Mouse (Mus musculus): ENCODE data around the gene Pitpnm1. TPM values are rescaled to one million over a fixed set of nuclear protein-coding genes. Genes with fewer than 3 reads are reported as not detected.
"Not testable (repeated sequence)": the region's sequence is repeated elsewhere in the genome, so short reads cannot be mapped to it uniquely, and the experiment has no call there.

The Pitpnm1 gene
- polyA plus RNA-seq, 1 experiment from 2014 or later: 12.2 TPM

DNA sequence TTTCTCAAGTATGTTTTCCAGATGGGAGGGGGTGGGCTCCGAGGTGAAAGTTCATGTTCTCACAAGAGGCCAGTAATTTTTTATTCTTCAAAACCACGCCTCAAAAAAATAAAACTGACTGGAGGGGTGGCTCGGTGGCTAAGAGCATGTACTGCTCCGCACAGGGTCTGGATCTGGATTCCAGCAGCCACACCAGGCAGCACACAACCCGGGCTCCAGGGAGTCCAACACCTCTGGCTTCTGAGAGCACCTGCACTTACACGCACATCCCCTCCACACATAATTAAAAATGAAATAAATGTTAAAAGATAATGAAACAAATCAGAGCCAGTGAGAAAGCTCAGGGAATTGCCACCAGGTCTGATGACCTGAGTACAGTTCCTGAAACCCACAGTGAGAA lies 33.5 kb upstream of the Pitpnm1 start:
- H3K9me3 ChIP-seq (ENCODE audit: control insufficient read depth, low read length): no peaks in the 10 kb centered on the region
- no peak overlapping the region for H3K27ac ChIP-seq (ENCODE audit: low read depth, low read length)
- no peaks in the 10 kb centered on the region for H3K4me1 ChIP-seq (replicated peaks; ENCODE audit: control insufficient read depth, insufficient read depth, low read length)
- DNase-seq (ENCODE audit: low spot score) (no peak), ATAC-seq (ENCODE audit: low FRiP score) (no peak)
- no peak overlapping the region for H3K4me3 ChIP-seq (ENCODE audit: low read depth, low read length)
- no peaks in the 10 kb centered on the region for H3K36me3 ChIP-seq (ENCODE audit: control insufficient read depth, insufficient read depth, low read length)
- no peaks in the 10 kb centered on the region for H3K27me3 ChIP-seq (ENCODE audit: control insufficient read depth, insufficient read depth, low read length)
- H3K4me2 ChIP-seq (replicated peaks; ENCODE audit: low read depth, low read length): no peak overlapping the region
- H3K9ac ChIP-seq (ENCODE audit: low read depth, low read length): no peak overlapping the region
- 85% methylated on average over 6 of the region's 6 CpGs for WGBS

DNA sequence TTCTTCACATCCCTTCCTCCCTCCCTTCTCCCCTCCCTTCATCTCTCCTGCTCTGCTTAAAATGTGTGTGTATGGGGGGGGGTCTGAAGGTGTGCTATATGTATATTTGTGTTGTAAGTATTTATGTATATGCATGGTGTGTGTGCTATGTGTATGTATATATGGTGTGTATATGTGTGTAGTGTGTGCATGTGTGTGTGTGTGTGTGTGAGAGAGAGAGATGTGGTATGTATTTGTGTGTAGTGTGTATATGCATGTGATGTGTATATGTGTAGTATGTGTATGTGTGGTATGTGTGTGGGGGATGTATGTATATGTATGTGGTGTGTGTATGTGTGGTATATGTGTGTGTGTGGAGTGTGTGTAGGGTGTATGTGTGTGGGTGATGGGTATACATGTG lies 32.9 kb upstream of the Pitpnm1 start:
- no peak overlapping the region for H3K27ac ChIP-seq (ENCODE audit: low read depth, low read length)
- DNase-seq (ENCODE audit: low spot score) (no peak), ATAC-seq (ENCODE audit: low FRiP score) (no peak)
- H3K27me3 ChIP-seq (ENCODE audit: control insufficient read depth, insufficient read depth, low read length): no peaks in the 10 kb centered on the region
- no peak overlapping the region for H3K9ac ChIP-seq (ENCODE audit: low read depth, low read length)
- H3K4me2 ChIP-seq (replicated peaks; ENCODE audit: low read depth, low read length): no peak overlapping the region
- no peaks in the 10 kb centered on the region for H3K4me1 ChIP-seq (replicated peaks; ENCODE audit: control insufficient read depth, insufficient read depth, low read length)
- H3K4me3 ChIP-seq (ENCODE audit: low read depth, low read length): no peak overlapping the region
- no peaks in the 10 kb centered on the region for H3K36me3 ChIP-seq (ENCODE audit: control insufficient read depth, insufficient read depth, low read length)
- H3K9me3 ChIP-seq (ENCODE audit: control insufficient read depth, low read length): no peaks in the 10 kb centered on the region

DNA sequence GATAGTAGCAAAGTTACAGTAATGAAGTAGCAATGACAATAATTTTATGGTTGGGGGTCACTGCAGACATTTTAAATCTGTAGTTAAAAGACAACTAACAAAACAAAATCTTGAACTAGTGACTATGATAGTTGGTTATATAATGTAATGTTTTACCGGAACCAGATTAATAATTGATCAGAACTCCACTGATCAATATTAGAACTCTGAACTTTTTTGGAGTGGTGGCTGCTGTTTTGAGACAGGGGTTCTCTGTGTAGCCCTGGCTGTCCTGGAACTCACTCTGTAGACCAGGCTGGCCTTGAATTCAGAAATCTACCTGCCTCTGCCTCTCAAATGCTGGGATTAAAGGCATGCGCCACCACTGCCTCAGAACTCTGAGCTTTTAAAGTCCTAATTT lies 31.6 kb upstream of the Pitpnm1 start:
- WGBS: 100% methylated on average over 2 of the region's 2 CpGs
- ATAC-seq (ENCODE audit: low FRiP score); H3K9ac ChIP-seq (ENCODE audit: low read depth, low read length); DNase-seq (ENCODE audit: low spot score); H3K4me1 ChIP-seq (replicated peaks; ENCODE audit: control insufficient read depth, insufficient read depth, low read length); H3K27me3 ChIP-seq (ENCODE audit: control insufficient read depth, insufficient read depth, low read length); H3K27ac ChIP-seq (ENCODE audit: low read depth, low read length); H3K4me3 ChIP-seq (ENCODE audit: low read depth, low read length); H3K4me2 ChIP-seq (replicated peaks; ENCODE audit: low read depth, low read length); H3K9me3 ChIP-seq (ENCODE audit: control insufficient read depth, low read length); H3K36me3 ChIP-seq (ENCODE audit: control insufficient read depth, insufficient read depth, low read length): not testable (repeated sequence)

DNA sequence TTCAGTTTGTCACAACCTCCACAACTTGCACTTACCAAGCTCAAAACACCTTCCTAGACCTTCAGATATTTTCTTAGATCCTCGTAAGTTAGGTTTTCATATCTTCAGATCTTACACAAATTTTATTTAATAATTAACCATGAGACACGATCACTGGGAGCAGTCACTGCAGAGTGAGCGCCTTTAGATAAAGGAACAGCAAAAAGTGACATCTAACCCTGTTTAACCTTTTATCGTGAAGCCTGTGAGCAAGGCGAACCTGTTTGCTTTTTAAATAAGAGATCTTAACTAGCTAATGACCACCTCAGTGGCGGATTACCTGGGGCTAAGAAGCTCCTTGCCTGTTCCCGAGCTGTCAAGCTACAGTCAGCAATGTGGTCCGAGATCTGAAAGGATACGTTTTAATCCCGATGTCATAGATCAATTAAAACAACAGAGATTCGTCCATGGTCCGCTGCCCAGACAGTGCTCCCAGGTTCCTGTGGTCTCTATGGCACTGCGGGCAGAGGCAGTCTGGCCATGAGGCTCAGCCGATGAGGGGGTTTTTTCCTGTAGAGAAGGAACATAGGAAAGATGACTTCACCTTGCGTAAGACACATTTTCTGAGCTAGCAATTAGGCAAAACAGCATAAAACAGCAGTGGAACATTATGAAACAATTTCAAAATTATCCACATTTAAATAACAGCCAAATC lies 30.9 kb upstream of the Pitpnm1 start:
- no peak overlapping the region for H3K27ac ChIP-seq (ENCODE audit: low read depth, low read length)
- H3K9me3 ChIP-seq (ENCODE audit: control insufficient read depth, low read length): no peaks in the 10 kb centered on the region
- no peak overlapping the region for H3K9ac ChIP-seq (ENCODE audit: low read depth, low read length)
- no peaks in the 10 kb centered on the region for H3K36me3 ChIP-seq (ENCODE audit: control insufficient read depth, insufficient read depth, low read length)
- no peaks in the 10 kb centered on the region for H3K27me3 ChIP-seq (ENCODE audit: control insufficient read depth, insufficient read depth, low read length)
- no peak overlapping the region for H3K4me2 ChIP-seq (replicated peaks; ENCODE audit: low read depth, low read length)
- 69% methylated on average over 15 of the region's 15 CpGs for WGBS
- H3K4me3 ChIP-seq (ENCODE audit: low read depth, low read length): no peak overlapping the region
- DNase-seq (ENCODE audit: low spot score): no peak
- no peak for ATAC-seq (ENCODE audit: low FRiP score)
- H3K4me1 ChIP-seq (replicated peaks; ENCODE audit: control insufficient read depth, insufficient read depth, low read length): no peaks in the 10 kb centered on the region

DNA sequence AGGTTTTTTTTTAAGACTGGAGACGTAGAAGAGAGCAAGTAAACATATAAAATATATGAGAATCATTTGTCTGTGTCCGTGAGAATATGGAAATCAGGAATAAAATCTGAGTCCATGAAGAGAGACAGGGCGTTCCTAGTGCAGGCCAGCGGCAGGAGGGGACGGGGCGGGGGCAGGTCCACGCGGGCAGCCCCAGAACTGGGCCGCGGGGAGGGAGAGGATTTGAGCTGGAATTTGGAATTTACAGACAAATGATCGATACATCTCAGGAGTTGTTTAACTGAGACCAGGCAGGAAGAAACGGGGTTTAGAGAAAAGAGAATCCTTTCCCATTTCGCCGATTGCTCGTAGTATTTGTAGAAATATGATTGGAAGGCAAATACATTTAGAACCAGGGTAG lies 29.5 kb upstream of the Pitpnm1 start:
- Histone ChIP-seq H3K36me3 (ENCODE audit: control insufficient read depth, insufficient read depth, low read length) (no peaks in the 10 kb centered on the region), H3K4me2 (replicated peaks; ENCODE audit: low read depth, low read length) (no peak overlapping the region)
- WGBS: 80% methylated on average over 15 of the region's 15 CpGs

DNA sequence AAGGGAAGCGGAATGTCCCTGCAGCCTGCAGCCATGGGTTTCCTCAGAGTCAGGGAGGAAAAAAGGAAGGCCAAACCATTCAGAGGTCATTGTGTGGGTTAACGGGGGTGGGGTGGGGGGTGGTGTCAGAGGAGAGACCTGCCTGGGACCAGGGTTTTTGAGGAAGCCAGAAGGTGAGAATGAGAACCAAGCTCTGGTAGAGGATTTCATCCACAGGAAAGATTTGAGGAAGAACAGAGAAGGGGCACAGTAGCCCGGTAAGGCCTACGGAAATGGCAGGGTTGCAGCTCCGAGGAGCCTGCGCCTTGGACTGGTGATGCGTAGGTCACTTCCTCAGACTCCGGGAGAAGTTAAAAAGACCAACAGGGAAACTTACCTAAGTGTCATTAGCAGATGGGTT lies 29.0 kb upstream of the Pitpnm1 start:
- H3K9me3 ChIP-seq (ENCODE audit: control insufficient read depth, low read length): no peaks in the 10 kb centered on the region
- 80% methylated on average over 8 of the region's 8 CpGs for WGBS
- DNase-seq (ENCODE audit: low spot score): no peak

More for the DNA sequence above, 29.5 kb upstream of the Pitpnm1 start:
- H3K4me1 ChIP-seq (replicated peaks; ENCODE audit: control insufficient read depth, insufficient read depth, low read length): no peaks in the 10 kb centered on the region
- DNase-seq (ENCODE audit: low spot score): no peak
- no peak overlapping the region for H3K4me3 ChIP-seq (ENCODE audit: low read depth, low read length)
- no peaks in the 10 kb centered on the region for H3K27me3 ChIP-seq (ENCODE audit: control insufficient read depth, insufficient read depth, low read length)
- no peak overlapping the region for H3K9ac ChIP-seq (ENCODE audit: low read depth, low read length)
- no peak for ATAC-seq (ENCODE audit: low FRiP score)
- H3K9me3 ChIP-seq (ENCODE audit: control insufficient read depth, low read length): no peaks in the 10 kb centered on the region
- no peak overlapping the region for H3K27ac ChIP-seq (ENCODE audit: low read depth, low read length)

DNA sequence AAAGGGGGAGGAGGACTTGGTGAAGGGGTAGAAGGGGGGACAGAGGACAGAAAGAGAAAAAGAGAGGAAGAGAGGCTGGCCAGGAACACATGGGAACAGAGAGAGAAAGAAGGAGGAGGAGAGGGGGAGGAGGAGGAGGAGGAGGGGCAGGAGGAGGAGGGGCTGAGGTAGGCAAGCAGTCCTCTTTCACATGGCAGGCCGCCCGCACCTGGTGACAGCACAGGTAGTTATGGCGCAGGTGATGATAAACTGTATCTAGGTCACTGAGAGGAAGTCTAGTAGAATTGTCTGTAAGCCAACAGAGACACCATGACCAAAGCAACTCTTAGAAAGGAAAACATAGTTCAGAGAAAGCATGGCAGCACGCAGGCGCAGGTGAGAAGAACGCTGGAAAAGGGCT lies 28.4 kb upstream of the Pitpnm1 start:
- H3K4me3 ChIP-seq (ENCODE audit: low read depth, low read length): no peak overlapping the region
- ATAC-seq (ENCODE audit: low FRiP score): no peak
- H3K4me1 ChIP-seq (replicated peaks; ENCODE audit: control insufficient read depth, insufficient read depth, low read length): no peaks in the 10 kb centered on the region
- H3K27me3 ChIP-seq (ENCODE audit: control insufficient read depth, insufficient read depth, low read length): no peaks in the 10 kb centered on the region
- no peak for DNase-seq (ENCODE audit: low spot score)
- H3K4me2 ChIP-seq (replicated peaks; ENCODE audit: low read depth, low read length): no peak overlapping the region
- no peak overlapping the region for H3K27ac ChIP-seq (ENCODE audit: low read depth, low read length)
- 93% methylated on average over 6 of the region's 6 CpGs for WGBS
- no peaks in the 10 kb centered on the region for H3K9me3 ChIP-seq (ENCODE audit: control insufficient read depth, low read length)
- H3K9ac ChIP-seq (ENCODE audit: low read depth, low read length): no peak overlapping the region
- no peaks in the 10 kb centered on the region for H3K36me3 ChIP-seq (ENCODE audit: control insufficient read depth, insufficient read depth, low read length)

More for the DNA sequence above, 29.0 kb upstream of the Pitpnm1 start:
- no peak for ATAC-seq (ENCODE audit: low FRiP score)
- no peaks in the 10 kb centered on the region for H3K27me3 ChIP-seq (ENCODE audit: control insufficient read depth, insufficient read depth, low read length)
- H3K4me3 ChIP-seq (ENCODE audit: low read depth, low read length): no peak overlapping the region
- H3K4me2 ChIP-seq (replicated peaks; ENCODE audit: low read depth, low read length): no peak overlapping the region
- H3K4me1 ChIP-seq (replicated peaks; ENCODE audit: control insufficient read depth, insufficient read depth, low read length): no peaks in the 10 kb centered on the region
- H3K36me3 ChIP-seq (ENCODE audit: control insufficient read depth, insufficient read depth, low read length): no peaks in the 10 kb centered on the region
- H3K27ac ChIP-seq (ENCODE audit: low read depth, low read length): no peak overlapping the region
- no peak overlapping the region for H3K9ac ChIP-seq (ENCODE audit: low read depth, low read length)

DNA sequence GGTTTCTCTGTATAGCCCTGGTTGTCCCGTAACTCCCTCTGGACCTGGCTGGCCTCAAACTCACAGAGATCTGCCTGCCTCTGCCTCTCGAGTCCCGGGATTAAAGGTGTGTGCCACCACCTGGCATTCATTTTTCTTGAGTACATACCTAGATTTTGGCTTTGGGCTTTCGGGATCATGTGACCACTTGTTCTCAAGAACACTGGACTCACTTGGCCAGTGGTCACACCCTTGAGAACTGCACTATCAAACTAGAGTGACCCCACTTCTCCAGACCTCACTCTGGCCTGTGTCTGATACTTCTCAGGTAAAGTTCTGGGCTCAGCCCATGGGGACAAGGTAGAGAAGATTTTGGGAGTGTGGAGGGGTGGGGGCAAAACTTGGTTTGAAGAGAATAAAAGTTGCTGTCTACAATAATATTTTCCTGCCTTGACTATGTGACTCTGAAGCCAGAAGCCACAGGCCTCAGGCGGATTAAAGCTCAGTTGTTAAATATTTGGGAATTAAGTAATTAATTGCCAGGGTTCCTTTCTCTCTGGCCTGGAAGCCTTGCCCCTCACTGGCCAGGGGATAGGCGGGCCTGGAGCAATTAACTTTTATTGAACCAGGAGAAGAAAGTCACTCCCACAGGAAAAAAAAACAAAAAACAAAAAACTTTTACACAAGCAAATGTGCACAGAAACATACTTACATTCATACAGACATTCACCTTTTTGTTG lies 26.9 kb upstream of the Pitpnm1 start:
- Histone ChIP-seq H3K4me2 (replicated peaks; ENCODE audit: low read depth, low read length) (no peak overlapping the region), H3K4me1 (replicated peaks; ENCODE audit: control insufficient read depth, insufficient read depth, low read length) (no peaks in the 10 kb centered on the region), H3K27me3 (ENCODE audit: control insufficient read depth, insufficient read depth, low read length) (no peaks in the 10 kb centered on the region), H3K9me3 (ENCODE audit: control insufficient read depth, low read length) (no peaks in the 10 kb centered on the region), H3K4me3 (ENCODE audit: low read depth, low read length) (no peak overlapping the region), H3K9ac (ENCODE audit: low read depth, low read length) (no peak overlapping the region), H3K27ac (ENCODE audit: low read depth, low read length) (no peak overlapping the region), H3K36me3 (ENCODE audit: control insufficient read depth, insufficient read depth, low read length) (no peaks in the 10 kb centered on the region)
- no peak for ATAC-seq (ENCODE audit: low FRiP score)
- no peak for DNase-seq (ENCODE audit: low spot score)
- WGBS: 80% methylated on average over 6 of the region's 6 CpGs

DNA sequence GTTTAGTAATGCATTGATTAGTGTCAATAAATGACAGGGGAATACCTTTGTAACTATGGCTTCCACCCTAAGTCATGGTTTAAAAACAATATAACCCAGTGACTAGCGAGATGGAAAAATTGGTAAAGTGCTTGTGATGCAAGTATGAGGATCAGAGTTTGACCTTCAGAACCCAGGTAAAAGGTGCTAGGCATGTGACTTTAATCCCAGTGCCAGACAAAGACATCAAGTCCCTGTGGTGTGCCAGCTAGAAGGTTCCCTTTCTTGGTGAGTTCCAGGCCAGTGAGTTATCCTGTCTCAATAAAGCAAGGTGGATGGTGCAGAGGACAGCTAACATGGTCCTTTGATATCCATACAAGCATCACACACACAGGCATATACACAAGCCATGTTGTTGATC lies 24.3 kb upstream of the Pitpnm1 start:
- 78% methylated on average over 1 of the region's 1 CpGs for WGBS

More for the DNA sequence above, 24.3 kb upstream of the Pitpnm1 start:
- Histone ChIP-seq H3K4me2 (replicated peaks; ENCODE audit: low read depth, low read length) (no peak overlapping the region), H3K27ac (ENCODE audit: low read depth, low read length) (no peak overlapping the region), H3K4me3 (ENCODE audit: low read depth, low read length) (no peak overlapping the region), H3K9me3 (ENCODE audit: control insufficient read depth, low read length) (no peaks in the 10 kb centered on the region), H3K36me3 (ENCODE audit: control insufficient read depth, insufficient read depth, low read length) (no peaks in the 10 kb centered on the region), H3K9ac (ENCODE audit: low read depth, low read length) (no peak overlapping the region), H3K27me3 (ENCODE audit: control insufficient read depth, insufficient read depth, low read length) (no peaks in the 10 kb centered on the region), H3K4me1 (replicated peaks; ENCODE audit: control insufficient read depth, insufficient read depth, low read length) (no peaks in the 10 kb centered on the region)
- DNase-seq (ENCODE audit: low spot score) (no peak), ATAC-seq (ENCODE audit: low FRiP score) (no peak)

Measured in hindbrain, embryonic 11.5 days (tissue).